Mouse (Mus musculus) ovary, adult 18-20 months (tissue): ENCODE measurements around the gene Ptprr.

ENCODE experiments used
- DNase-seq: peaks from one replicate; pipeline ENCODE4 v3.0.0; 2022; ENCODE audit warnings: low spot score, mixed read lengths

The Ptprr gene

GRCm38 (mm10) chr10:116115881-116116677 lies 98.1 kb downstream of the Ptprr start:
- no peak for DNase-seq

GRCm38 (mm10) chr10:116117060-116117459 lies 99.0 kb downstream of the Ptprr start:
- DNase-seq = no peak

GRCm38 (mm10) chr10:116121463-116121862 lies 103.5 kb downstream of the Ptprr start:
- DNase-seq = no peak

GRCm38 (mm10) chr10:116123808-116124207 lies 105.8 kb downstream of the Ptprr start:
- DNase-seq = no peak

- no peak for DNase-seq
Measured at GRCm38 (mm10) chr10:116125364-116125763, 107.4 kb downstream of the Ptprr start.

GRCm38 (mm10) chr10:116130401-116130800 lies 112.4 kb downstream of the Ptprr start:
- DNase-seq = no peak

- no peak for DNase-seq
Measured at GRCm38 (mm10) chr10:116131223-116131622, 113.2 kb downstream of the Ptprr start.

GRCm38 (mm10) chr10:116132233-116132632 lies 114.2 kb downstream of the Ptprr start:
- no peak for DNase-seq

- DNase-seq = no peak
Measured at GRCm38 (mm10) chr10:116135187-116135586, 117.2 kb downstream of the Ptprr start.

GRCm38 (mm10) chr10:116140226-116140625 lies 122.2 kb downstream of the Ptprr start:
- DNase-seq = no peak

- no peak for DNase-seq
Measured at GRCm38 (mm10) chr10:116143684-116144083, 125.7 kb downstream of the Ptprr start.

GRCm38 (mm10) chr10:116146091-116146490 lies 128.1 kb downstream of the Ptprr start:
- DNase-seq = no peak

GRCm38 (mm10) chr10:116154707-116155106 lies 136.7 kb downstream of the Ptprr start:
- DNase-seq = no peak

GRCm38 (mm10) chr10:116156699-116157098 lies 138.7 kb downstream of the Ptprr start:
- DNase-seq = no peak

GRCm38 (mm10) chr10:116162338-116162737 lies 144.3 kb downstream of the Ptprr start:
- DNase-seq = no peak

GRCm38 (mm10) chr10:116175324-116175883 lies 157.4 kb downstream of the Ptprr start:
- DNase-seq = no peak

GRCm38 (mm10) chr10:116177390-116178179 lies 159.6 kb downstream of the Ptprr start:
- no peak for DNase-seq

- no peak for DNase-seq
Measured at GRCm38 (mm10) chr10:116181235-116181634, 163.2 kb downstream of the Ptprr start.

GRCm38 (mm10) chr10:116182221-116182620 lies 164.2 kb downstream of the Ptprr start:
- no peak for DNase-seq

GRCm38 (mm10) chr10:116183258-116183657 lies 165.2 kb downstream of the Ptprr start:
- no peak for DNase-seq

- DNase-seq = no peak
Measured at GRCm38 (mm10) chr10:116191724-116192123, 173.7 kb downstream of the Ptprr start.

GRCm38 (mm10) chr10:116192293-116192692 lies 174.3 kb downstream of the Ptprr start:
- DNase-seq = no peak

- DNase-seq = no peak
Measured at GRCm38 (mm10) chr10:116194409-116194808, 176.4 kb downstream of the Ptprr start.
